Mouse (Mus musculus): ENCODE results near the gene Glp2r. TPM values are rescaled to one million over a fixed set of nuclear protein-coding genes. Genes with fewer than 3 reads are reported as not detected.

Gene Glp2r
- polyA plus RNA-seq, 1 experiment: 0.03 TPM

GRCm38 (mm10) chr11:67800130-67800723 lies 29.3 kb upstream of the Glp2r start:
- DNase-seq: no peak
- TF ChIP-seq CTCF (IDR thresholded peaks at IDR 0.05; ENCODE audit: borderline replicate concordance, insufficient read depth, low read depth, low read length): no peak
- Histone ChIP-seq H3K27ac (ENCODE audit: insufficient read depth, low read length) (no peak overlapping the region), H3K4me3 (replicated peaks; ENCODE audit: insufficient read depth, low read depth, low read length) (no peak overlapping the region), H3K4me1 (ENCODE audit: control insufficient read depth, insufficient read depth, low read length) (peaks cover 5% of the 10 kb centered on the region), H3K27me3 (ENCODE audit: control insufficient read depth, insufficient read depth, low read length) (no peaks in the 10 kb centered on the region)

- Histone ChIP-seq H3K4me3 (replicated peaks; ENCODE audit: insufficient read depth, low read depth, low read length) (no peak within 1 kb of the TSS), H3K27me3 (ENCODE audit: control insufficient read depth, insufficient read depth, low read length) (no peaks in the 10 kb centered on the region), H3K4me1 (ENCODE audit: control insufficient read depth, insufficient read depth, low read length) (peaks cover 5% of the 10 kb centered on the region), H3K27ac (ENCODE audit: insufficient read depth, low read length) (no peak within 1 kb of the TSS)
- 7% methylated on average over 7 of the region's 7 CpGs for WGBS
- no peak for TF ChIP-seq POLR2A (IDR thresholded peaks at IDR 0.05; ENCODE audit: borderline replicate concordance, insufficient read depth, low read length)
- TF ChIP-seq CTCF (IDR thresholded peaks at IDR 0.05; ENCODE audit: borderline replicate concordance, insufficient read depth, low read depth, low read length): no peak
- peak; percentile 26 to 51 for DNase-seq
Observed at GRCm38 (mm10) chr11:67797931-67798330, 27.0 kb upstream of the Glp2r start, which contains the start of gene Dhrs7c. Gene Dhrs7c (plus strand): TSS chr11:67798187.

GRCm38 (mm10) chr11:67790182-67790581 lies 19.2 kb upstream of the Glp2r start:
- no peak overlapping the region for H3K27ac ChIP-seq (ENCODE audit: insufficient read depth, low read length)
- no peak for DNase-seq
- no peaks in the 10 kb centered on the region for H3K4me1 ChIP-seq (ENCODE audit: control insufficient read depth, insufficient read depth, low read length)
- no peak for TF ChIP-seq POLR2A (IDR thresholded peaks at IDR 0.05; ENCODE audit: borderline replicate concordance, insufficient read depth, low read length)
- TF ChIP-seq CTCF (IDR thresholded peaks at IDR 0.05; ENCODE audit: borderline replicate concordance, insufficient read depth, low read depth, low read length): no peak
- H3K4me3 ChIP-seq (replicated peaks; ENCODE audit: insufficient read depth, low read depth, low read length): no peak overlapping the region
- no peaks in the 10 kb centered on the region for H3K27me3 ChIP-seq (ENCODE audit: control insufficient read depth, insufficient read depth, low read length)
- WGBS: 60% methylated on average over 11 of the region's 11 CpGs

GRCm38 (mm10) chr11:67774379-67774778 lies 3.4 kb upstream of the Glp2r start, which contains the start of gene Gsg1l2:
Gene Gsg1l2 (plus strand): TSS chr11:67774608.
- Histone ChIP-seq H3K4me1 (ENCODE audit: control insufficient read depth, insufficient read depth, low read length) (no peaks in the 10 kb centered on the region), H3K27me3 (ENCODE audit: control insufficient read depth, insufficient read depth, low read length) (no peaks in the 10 kb centered on the region), H3K4me3 (replicated peaks; ENCODE audit: insufficient read depth, low read depth, low read length) (no peak within 1 kb of the TSS), H3K27ac (ENCODE audit: insufficient read depth, low read length) (no peak within 1 kb of the TSS)
- WGBS: 28% methylated on average over 12 of the region's 12 CpGs
- no peak for DNase-seq
- no peak for TF ChIP-seq POLR2A (IDR thresholded peaks at IDR 0.05; ENCODE audit: borderline replicate concordance, insufficient read depth, low read length)
- TF ChIP-seq CTCF (IDR thresholded peaks at IDR 0.05; ENCODE audit: borderline replicate concordance, insufficient read depth, low read depth, low read length): no peak

GRCm38 (mm10) chr11:67772577-67772976 lies 1.6 kb upstream of the Glp2r start:
- Histone ChIP-seq H3K4me3 (replicated peaks; ENCODE audit: insufficient read depth, low read depth, low read length) (no peak overlapping the region), H3K27ac (ENCODE audit: insufficient read depth, low read length) (no peak overlapping the region), H3K4me1 (ENCODE audit: control insufficient read depth, insufficient read depth, low read length) (no peaks in the 10 kb centered on the region), H3K27me3 (ENCODE audit: control insufficient read depth, insufficient read depth, low read length) (no peaks in the 10 kb centered on the region)
- peak; percentile 55 to 71 for DNase-seq
- 17% methylated on average over 8 of the region's 8 CpGs for WGBS
- peak; percentile 37; the same call in 1 of the 2 replicates for TF ChIP-seq CTCF (IDR thresholded peaks at IDR 0.05; ENCODE audit: borderline replicate concordance, insufficient read depth, low read depth, low read length)
- TF ChIP-seq POLR2A (IDR thresholded peaks at IDR 0.05; ENCODE audit: borderline replicate concordance, insufficient read depth, low read length): no peak

GRCm38 (mm10) chr11:67771691-67772090 lies 738 bp upstream of the Glp2r start:
- Histone ChIP-seq H3K27me3 (ENCODE audit: control insufficient read depth, insufficient read depth, low read length) (no peaks in the 10 kb centered on the region), H3K4me3 (replicated peaks; ENCODE audit: insufficient read depth, low read depth, low read length) (no peak overlapping the region), H3K27ac (ENCODE audit: insufficient read depth, low read length) (no peak overlapping the region), H3K4me1 (ENCODE audit: control insufficient read depth, insufficient read depth, low read length) (no peaks in the 10 kb centered on the region)
- TF ChIP-seq CTCF (IDR thresholded peaks at IDR 0.05; ENCODE audit: borderline replicate concordance, insufficient read depth, low read depth, low read length): no peak
- TF ChIP-seq POLR2A (IDR thresholded peaks at IDR 0.05; ENCODE audit: borderline replicate concordance, insufficient read depth, low read length): no peak
- 91% methylated on average over 2 of the region's 2 CpGs for WGBS
- no peak for DNase-seq

GRCm38 (mm10) chr11:67757373-67758167 lies 13.4 kb downstream of the Glp2r start:
- H3K4me3 ChIP-seq (replicated peaks; ENCODE audit: insufficient read depth, low read depth, low read length): no peak overlapping the region
- no peak overlapping the region for H3K27ac ChIP-seq (ENCODE audit: insufficient read depth, low read length)
- TF ChIP-seq POLR2A (IDR thresholded peaks at IDR 0.05; ENCODE audit: borderline replicate concordance, insufficient read depth, low read length) (no peak), CTCF (IDR thresholded peaks at IDR 0.05; ENCODE audit: borderline replicate concordance, insufficient read depth, low read depth, low read length) (peak; percentile 12; the same call in 1 of the 2 replicates)
- H3K27me3 ChIP-seq (ENCODE audit: control insufficient read depth, insufficient read depth, low read length): no peaks in the 10 kb centered on the region; the same call in 1 of the 2 replicates
- peak in 1 of 2 experiments; percentile 36 for DNase-seq
- 58% methylated on average over 15 of the region's 15 CpGs for WGBS
- no peaks in the 10 kb centered on the region for H3K4me1 ChIP-seq (ENCODE audit: control insufficient read depth, insufficient read depth, low read length)

- Histone ChIP-seq H3K4me3 (replicated peaks; ENCODE audit: insufficient read depth, low read depth, low read length) (no peak overlapping the region), H3K27ac (ENCODE audit: insufficient read depth, low read length) (no peak overlapping the region), H3K27me3 (ENCODE audit: control insufficient read depth, insufficient read depth, low read length) (no peaks in the 10 kb centered on the region; the same call in 1 of the 2 replicates), H3K4me1 (ENCODE audit: control insufficient read depth, insufficient read depth, low read length) (no peaks in the 10 kb centered on the region)
- 100% methylated on average over 1 of the region's 1 CpGs for WGBS
- TF ChIP-seq POLR2A (IDR thresholded peaks at IDR 0.05; ENCODE audit: borderline replicate concordance, insufficient read depth, low read length): no peak
- TF ChIP-seq CTCF (IDR thresholded peaks at IDR 0.05; ENCODE audit: borderline replicate concordance, insufficient read depth, low read depth, low read length): no peak
- no peak for DNase-seq
Observed at GRCm38 (mm10) chr11:67756287-67756686, 14.7 kb downstream of the Glp2r start.
